Mouse (Mus musculus) lung, adult 2 months (tissue): ENCODE measurements around the gene Aak1.

Experiments
- CTCF ChIP-seq: fragments of 200-500 bp; IDR thresholded peaks from 2 replicates; pipeline ENCODE4 v1.5.1; 2011; ENCODE audit warnings: mild to moderate bottlenecking, low read length, control low read depth; ENCODE audit not compliant: insufficient read depth
- POLR2A ChIP-seq: fragments of 200-500 bp; IDR thresholded peaks from 2 replicates; pipeline ENCODE4 v1.6.1; 2011; ENCODE audit warnings: low read depth, mild to moderate bottlenecking, control low read depth, low read length, borderline replicate concordance; ENCODE audit errors: extremely low read depth

GRCm38 (mm10) chr6:86948746-86949145 is 99.4 kb downstream of the Aak1 start:
- TF ChIP-seq CTCF = no peak
- no peak for TF ChIP-seq POLR2A
